Mouse (Mus musculus) ES-Bruce4 (cell line): ENCODE measurements at regions not wholly inside any gene's neighbourhood (a gene's known extent, or its start where the extent isn't known, plus 50 kb on each side); places are given as distances from the start of the nearest gene placed in this dataset.
"Not testable (repeated sequence)": the region's sequence is repeated elsewhere in the genome, so short reads cannot be mapped to it uniquely, and the experiment has no call there.

Experiments
- H3K27ac ChIP-seq: 2 replicates; pipeline ENCODE4 v1.5.1; 2012; ENCODE audit warnings: low read length, inconsistent platforms; ENCODE audit not compliant: insufficient read depth
- H3K27me3 ChIP-seq: 2 replicates; pipeline ENCODE4 v1.6.1; 2012; ENCODE audit warnings: mild to moderate bottlenecking, low read length, inconsistent platforms; ENCODE audit not compliant: control insufficient read depth, poor library complexity, insufficient read depth, severe bottlenecking
- H3K36me3 ChIP-seq: 2 replicates; pipeline ENCODE4 v1.6.1; 2012; ENCODE audit warnings: inconsistent platforms, mild to moderate bottlenecking, low read length, moderate library complexity; ENCODE audit not compliant: control insufficient read depth, poor library complexity, insufficient read depth, severe bottlenecking
- H3K4me1 ChIP-seq: one replicate; pipeline ENCODE4 v1.8.1; 2011; ENCODE audit warnings: low read length; ENCODE audit not compliant: control insufficient read depth, insufficient read depth
- H3K4me3 ChIP-seq: 2 replicates; pipeline ENCODE4 v1.5.1; 2011; ENCODE audit warnings: low read depth, mild to moderate bottlenecking, low read length
- H3K9ac ChIP-seq: 2 replicates; pipeline ENCODE4 v1.6.1; 2012; ENCODE audit warnings: low read depth, mild to moderate bottlenecking, inconsistent platforms; ENCODE audit not compliant: poor library complexity, severe bottlenecking
- H3K9me3 ChIP-seq: replicated peaks from 2 replicates; pipeline ENCODE4 v1.6.1; 2012; ENCODE audit warnings: mild to moderate bottlenecking, low read length, inconsistent platforms; ENCODE audit not compliant: control insufficient read depth, poor library complexity, insufficient read depth, severe bottlenecking
- CTCF ChIP-seq: IDR thresholded peaks from one replicate; pipeline ENCODE4 v1.8.1; 2011; ENCODE audit warnings: low read depth, low read length
- EP300 ChIP-seq: IDR thresholded peaks from 2 replicates; pipeline ENCODE4 v1.6.1; 2011; ENCODE audit warnings: low read depth, low read length; ENCODE audit not compliant: insufficient read depth
- POLR2A ChIP-seq: IDR thresholded peaks from one replicate; pipeline ENCODE4 v1.8.1; 2011; ENCODE audit warnings: low read length; ENCODE audit not compliant: insufficient read depth

- no peaks in the 10 kb centered on the region for H3K36me3 ChIP-seq
- no peaks in the 10 kb centered on the region for H3K4me1 ChIP-seq
- no peaks in the 10 kb centered on the region for H3K27me3 ChIP-seq
- H3K27ac ChIP-seq: no peak overlapping the region
- H3K9ac ChIP-seq: no peak overlapping the region
- no peak for TF ChIP-seq EP300
- H3K4me3 ChIP-seq: no peak overlapping the region
- no peaks in the 10 kb centered on the region for H3K9me3 ChIP-seq
Observed at GRCm38 (mm10) chr15:87818566-87818965, 274.5 kb downstream of the Fam19a5 start.

GRCm38 (mm10) chr15:87842097-87842496, 298.0 kb downstream of the Fam19a5 start:
- no peaks in the 10 kb centered on the region for H3K27me3 ChIP-seq
- H3K9me3 ChIP-seq: no peaks in the 10 kb centered on the region
- H3K27ac ChIP-seq: no peak overlapping the region
- TF ChIP-seq CTCF (no peak), POLR2A (no peak), EP300 (peak; percentile 73)
- H3K4me1 ChIP-seq: no peaks in the 10 kb centered on the region
- H3K9ac ChIP-seq: no peak overlapping the region
- H3K36me3 ChIP-seq: no peaks in the 10 kb centered on the region
- H3K4me3 ChIP-seq: no peak overlapping the region

- TF ChIP-seq POLR2A: no peak
- TF ChIP-seq EP300: no peak
- TF ChIP-seq CTCF: no peak
- no peaks in the 10 kb centered on the region for H3K27me3 ChIP-seq
- H3K27ac ChIP-seq: no peak overlapping the region
Observed at GRCm38 (mm10) chr15:87859069-87859468, 315.0 kb downstream of the Fam19a5 start.

GRCm38 (mm10) chr15:87876286-87876899, 332.3 kb downstream of the Fam19a5 start:
- Histone ChIP-seq H3K36me3 (no peaks in the 10 kb centered on the region), H3K9me3 (no peaks in the 10 kb centered on the region), H3K4me1 (no peaks in the 10 kb centered on the region), H3K4me3 (no peak overlapping the region), H3K27ac (no peak overlapping the region), H3K27me3 (no peaks in the 10 kb centered on the region), H3K9ac (no peak overlapping the region)
- TF ChIP-seq POLR2A (no peak), EP300 (no peak), CTCF (no peak)

More at GRCm38 (mm10) chr15:87859069-87859468, 315.0 kb downstream of the Fam19a5 start:
- Histone ChIP-seq H3K9me3 (no peaks in the 10 kb centered on the region), H3K36me3 (no peaks in the 10 kb centered on the region), H3K9ac (no peak overlapping the region), H3K4me3 (no peak overlapping the region), H3K4me1 (peaks cover 3% of the 10 kb centered on the region)

GRCm38 (mm10) chr15:87890903-87891302, 346.8 kb downstream of the Fam19a5 start:
- H3K9me3 ChIP-seq: peaks cover 6% of the 10 kb centered on the region
- H3K27me3 ChIP-seq: no peaks in the 10 kb centered on the region
- H3K36me3 ChIP-seq: no peaks in the 10 kb centered on the region
- H3K4me1 ChIP-seq: no peaks in the 10 kb centered on the region
- H3K9ac ChIP-seq: no peak overlapping the region
- no peak overlapping the region for H3K4me3 ChIP-seq
- no peak overlapping the region for H3K27ac ChIP-seq
- no peak for TF ChIP-seq POLR2A
- TF ChIP-seq EP300: no peak
- no peak for TF ChIP-seq CTCF

GRCm38 (mm10) chr15:87894866-87895265, 350.8 kb downstream of the Fam19a5 start:
- not testable (repeated sequence) for H3K27me3 ChIP-seq, H3K27ac ChIP-seq, H3K9me3 ChIP-seq, H3K36me3 ChIP-seq, H3K9ac ChIP-seq, H3K4me1 ChIP-seq, H3K4me3 ChIP-seq
